Mouse (Mus musculus) left cerebral cortex, adult 11 months (tissue): ENCODE measurements around the gene Hpcal4.
"Not testable (repeated sequence)": the region's sequence is repeated elsewhere in the genome, so short reads cannot be mapped to it uniquely, and the experiment has no call there.

Source experiments
- DNase-seq: peaks from one replicate; pipeline ENCODE4 v3.0.0; 2022; ENCODE audit warnings: low spot score

Hpcal4 gene

GRCm38 (mm10) chr4:123182328-123183238, at the start of gene Hpcal4:
TSS of gene Hpcal4 (plus strand) at chr4:123183227.
- DNase-seq: peak; percentile 69

GRCm38 (mm10) chr4:123137551-123137950, 45.5 kb upstream of the Hpcal4 start:
- no peak for DNase-seq

- peak; percentile 47 for DNase-seq
Observed at GRCm38 (mm10) chr4:123139513-123140154, 43.4 kb upstream of the Hpcal4 start, which contains the start of gene Ppie. TSS of gene Ppie (minus strand) at chr4:123139951.

GRCm38 (mm10) chr4:123147446-123148150, 35.4 kb upstream of the Hpcal4 start:
- peak; percentile 48 for DNase-seq

- DNase-seq: no peak
Observed at GRCm38 (mm10) chr4:123152003-123152402, 31.0 kb upstream of the Hpcal4 start.

- peak; percentile 57 for DNase-seq
Observed at GRCm38 (mm10) chr4:123152976-123153375, 30.1 kb upstream of the Hpcal4 start.

- no peak for DNase-seq
Observed at GRCm38 (mm10) chr4:123155004-123155403, 28.0 kb upstream of the Hpcal4 start.

- DNase-seq: no peak
Observed at GRCm38 (mm10) chr4:123155427-123155826, 27.6 kb upstream of the Hpcal4 start.

- no peak for DNase-seq
Observed at GRCm38 (mm10) chr4:123155840-123156239, 27.2 kb upstream of the Hpcal4 start.

GRCm38 (mm10) chr4:123160571-123160970, 22.5 kb upstream of the Hpcal4 start:
- DNase-seq: no peak

- not testable (repeated sequence) for DNase-seq
Observed at GRCm38 (mm10) chr4:123161251-123161650, 21.8 kb upstream of the Hpcal4 start.

GRCm38 (mm10) chr4:123162305-123162917, 20.6 kb upstream of the Hpcal4 start:
- no peak for DNase-seq

- DNase-seq: peak; percentile 38
Observed at GRCm38 (mm10) chr4:123164157-123164556, 18.9 kb upstream of the Hpcal4 start.

- DNase-seq: no peak
Observed at GRCm38 (mm10) chr4:123171811-123172210, 11.2 kb upstream of the Hpcal4 start.

GRCm38 (mm10) chr4:123183239-123184056, 421 bp downstream of the Hpcal4 start:
- DNase-seq: peak; percentile 87

GRCm38 (mm10) chr4:123184816-123185215, 1.8 kb downstream of the Hpcal4 start:
- DNase-seq: no peak

GRCm38 (mm10) chr4:123192336-123192735, 9.3 kb downstream of the Hpcal4 start:
- no peak for DNase-seq

GRCm38 (mm10) chr4:123193791-123194190, 10.8 kb downstream of the Hpcal4 start:
- no peak for DNase-seq

- DNase-seq: no peak
Observed at GRCm38 (mm10) chr4:123196695-123197094, 13.7 kb downstream of the Hpcal4 start.

- DNase-seq: no peak
Observed at GRCm38 (mm10) chr4:123200771-123201185, 17.8 kb downstream of the Hpcal4 start.
